Mouse (Mus musculus): ENCODE data around the gene Gm5767. TPM values are rescaled to one million over a fixed set of nuclear protein-coding genes. Genes with fewer than 3 reads are reported as not detected.
A peak's percentile ranks its signal among the peaks of the same experiment; 100 is the strongest.

Gene Gm5767
- polyA plus RNA-seq, 1 experiment from 2014 or later: not detected

DNA sequence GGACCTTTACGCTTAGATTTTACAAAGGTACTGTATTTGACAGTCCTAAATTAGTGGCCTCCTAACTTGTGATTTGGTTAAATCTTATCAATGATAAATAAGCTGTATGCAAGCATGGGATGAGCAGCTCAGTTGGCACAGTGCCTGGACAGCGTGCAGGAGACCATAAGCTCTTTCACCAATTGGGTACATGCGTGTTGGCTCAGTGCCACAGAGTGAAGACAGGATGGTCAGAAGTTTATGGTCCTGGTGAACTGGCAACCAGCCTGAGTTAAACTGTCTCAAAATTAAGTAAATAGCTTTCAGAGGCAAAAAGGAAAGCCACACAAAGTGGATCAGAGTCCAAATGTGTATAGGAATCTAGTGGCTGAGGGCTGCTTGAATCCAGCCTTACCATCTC lies 20.0 kb downstream of the Gm5767 start:
- H3K4me3 ChIP-seq (ENCODE audit: low read depth, low read length): no peak overlapping the region
- DNase-seq (ENCODE audit: low spot score): no peak
- WGBS: 98% methylated on average over 3 of the region's 3 CpGs
- H3K27me3 ChIP-seq (ENCODE audit: control insufficient read depth, insufficient read depth, low read length): no peaks in the 10 kb centered on the region
- peaks cover 45% of the 10 kb centered on the region for H3K36me3 ChIP-seq (ENCODE audit: control insufficient read depth, insufficient read depth, low read length)
- no peak overlapping the region for H3K27ac ChIP-seq (replicated peaks; ENCODE audit: low read depth, low read length)
- H3K9ac ChIP-seq (ENCODE audit: low read length): no peak overlapping the region
- no peaks in the 10 kb centered on the region for H3K4me1 ChIP-seq (ENCODE audit: control insufficient read depth, insufficient read depth, low read length)
- no peak for ATAC-seq (ENCODE audit: insufficient number of reproducible peaks, low FRiP score, low TSS enrichment, low read depth)
- no peaks in the 10 kb centered on the region for H3K9me3 ChIP-seq (ENCODE audit: control insufficient read depth, low read length)
- no peak overlapping the region for H3K4me2 ChIP-seq (ENCODE audit: low read depth, severe bottlenecking)

DNA sequence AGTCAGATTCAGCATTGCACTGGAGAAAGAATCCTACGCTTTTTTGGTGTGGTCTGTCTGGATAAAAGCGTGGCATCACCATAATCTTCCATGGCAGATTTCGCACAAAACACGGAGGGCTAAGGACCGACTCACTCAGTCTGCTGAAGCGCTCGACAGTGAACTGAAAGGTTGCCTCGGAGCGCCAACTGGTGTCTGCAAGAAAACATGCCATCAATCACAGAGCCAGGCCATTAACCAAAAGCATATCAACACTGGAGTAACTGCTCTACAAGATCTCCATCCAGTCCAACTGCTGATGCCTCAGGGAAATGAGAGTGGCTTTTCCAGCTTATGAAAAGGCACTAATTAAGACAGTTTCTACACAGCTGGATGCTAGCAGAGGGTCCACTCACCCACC lies 31.4 kb downstream of the Gm5767 start:
- Histone ChIP-seq H3K27me3 (ENCODE audit: control insufficient read depth, insufficient read depth, low read length) (no peaks in the 10 kb centered on the region), H3K9me3 (ENCODE audit: control insufficient read depth, low read length) (no peaks in the 10 kb centered on the region), H3K4me2 (ENCODE audit: low read depth, severe bottlenecking) (no peak overlapping the region), H3K36me3 (ENCODE audit: control insufficient read depth, insufficient read depth, low read length) (peaks cover 40% of the 10 kb centered on the region), H3K9ac (ENCODE audit: low read length) (no peak overlapping the region), H3K4me3 (ENCODE audit: low read depth, low read length) (no peak overlapping the region), H3K4me1 (ENCODE audit: control insufficient read depth, insufficient read depth, low read length) (no peaks in the 10 kb centered on the region), H3K27ac (replicated peaks; ENCODE audit: low read depth, low read length) (no peak overlapping the region)
- 87% methylated on average over 9 of the region's 9 CpGs for WGBS
- ATAC-seq (ENCODE audit: insufficient number of reproducible peaks, low FRiP score, low TSS enrichment, low read depth) (no peak), DNase-seq (ENCODE audit: low spot score) (no peak)

DNA sequence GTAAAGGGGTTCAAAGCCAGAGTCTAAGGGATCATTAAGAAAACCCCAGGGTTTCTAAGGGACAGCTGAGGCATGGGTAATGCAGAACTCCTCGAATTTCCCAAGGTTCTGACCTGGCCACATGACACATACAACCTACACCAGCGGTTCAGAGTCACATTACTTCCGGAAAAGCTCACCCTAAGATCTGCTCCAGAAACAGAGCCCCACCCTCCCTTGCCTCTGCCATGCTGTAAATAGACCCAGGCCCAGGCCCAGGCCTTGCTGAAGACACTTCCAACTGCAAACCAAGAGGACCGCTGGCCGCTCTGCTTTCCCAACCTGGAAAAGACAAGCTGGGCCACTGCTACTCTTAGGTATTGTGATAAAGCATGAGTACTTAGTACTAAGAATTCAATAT lies 34.3 kb downstream of the Gm5767 start:
- no peak for ATAC-seq (ENCODE audit: insufficient number of reproducible peaks, low FRiP score, low TSS enrichment, low read depth)
- Histone ChIP-seq H3K27me3 (ENCODE audit: control insufficient read depth, insufficient read depth, low read length) (no peaks in the 10 kb centered on the region), H3K4me2 (ENCODE audit: low read depth, severe bottlenecking) (no peak overlapping the region), H3K9ac (ENCODE audit: low read length) (no peak overlapping the region), H3K4me3 (ENCODE audit: low read depth, low read length) (no peak overlapping the region), H3K27ac (replicated peaks; ENCODE audit: low read depth, low read length) (no peak overlapping the region), H3K36me3 (ENCODE audit: control insufficient read depth, insufficient read depth, low read length) (peaks cover 24% of the 10 kb centered on the region), H3K9me3 (ENCODE audit: control insufficient read depth, low read length) (no peaks in the 10 kb centered on the region), H3K4me1 (ENCODE audit: control insufficient read depth, insufficient read depth, low read length) (no peaks in the 10 kb centered on the region)
- DNase-seq (ENCODE audit: low spot score): no peak
- 86% methylated on average over 5 of the region's 5 CpGs for WGBS

DNA sequence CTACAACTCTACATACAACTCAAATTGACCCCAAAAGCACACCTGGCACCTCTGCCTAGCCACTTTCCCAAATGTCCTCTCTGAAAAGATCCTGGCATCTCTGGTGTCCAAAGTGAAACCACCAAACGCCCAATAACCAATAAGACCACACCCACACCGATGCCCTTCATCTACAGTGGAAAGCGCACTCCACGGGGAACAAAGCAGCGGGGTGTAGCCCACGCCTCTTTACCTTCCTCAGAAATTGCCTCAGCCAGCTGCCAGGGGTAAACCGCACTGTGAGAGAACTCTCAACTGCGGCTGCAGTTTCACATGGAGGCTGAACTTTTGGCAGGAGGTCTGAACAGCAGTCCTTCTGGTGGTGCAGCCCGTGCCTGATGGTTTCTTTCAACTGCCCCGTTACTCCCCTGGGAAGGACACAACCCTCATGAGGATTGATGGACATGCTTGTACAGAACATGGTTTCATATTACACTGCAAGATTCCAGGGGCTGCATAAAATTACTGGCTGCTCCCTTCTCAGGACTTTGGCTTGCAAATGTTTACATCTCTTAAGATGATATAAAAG lies 35.0 kb downstream of the Gm5767 start:
- Histone ChIP-seq H3K27me3 (ENCODE audit: control insufficient read depth, insufficient read depth, low read length) (no peaks in the 10 kb centered on the region), H3K36me3 (ENCODE audit: control insufficient read depth, insufficient read depth, low read length) (peaks cover 18% of the 10 kb centered on the region), H3K27ac (replicated peaks; ENCODE audit: low read depth, low read length) (no peak overlapping the region), H3K4me2 (ENCODE audit: low read depth, severe bottlenecking) (no peak overlapping the region), H3K9ac (ENCODE audit: low read length) (no peak overlapping the region), H3K9me3 (ENCODE audit: control insufficient read depth, low read length) (no peaks in the 10 kb centered on the region), H3K4me3 (ENCODE audit: low read depth, low read length) (no peak overlapping the region), H3K4me1 (ENCODE audit: control insufficient read depth, insufficient read depth, low read length) (no peaks in the 10 kb centered on the region)
- 69% methylated on average over 10 of the region's 10 CpGs for WGBS
- ATAC-seq (ENCODE audit: insufficient number of reproducible peaks, low FRiP score, low TSS enrichment, low read depth): no peak
- DNase-seq (ENCODE audit: low spot score): peak; percentile 24

DNA sequence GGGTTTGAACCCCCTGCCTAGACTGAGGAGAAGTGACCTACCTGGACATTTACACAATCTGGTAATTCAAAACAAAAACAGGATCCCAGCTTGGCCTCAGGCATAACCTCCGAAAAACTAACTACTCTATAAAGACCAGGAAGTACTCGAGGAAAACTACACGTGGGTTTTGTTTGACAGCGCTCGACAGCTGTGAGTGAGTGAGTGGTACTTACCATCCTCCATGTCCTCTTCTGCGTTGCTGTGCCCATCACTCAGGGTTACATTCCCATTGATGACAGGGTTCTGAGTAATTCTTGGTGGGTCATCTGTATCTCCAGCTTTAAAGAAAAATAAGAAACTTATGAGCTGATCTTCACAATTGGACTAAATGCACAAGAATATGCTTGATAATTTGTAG lies 35.7 kb downstream of the Gm5767 start:
- Histone ChIP-seq H3K27ac (replicated peaks; ENCODE audit: low read depth, low read length) (no peak overlapping the region), H3K36me3 (ENCODE audit: control insufficient read depth, insufficient read depth, low read length) (peaks cover 17% of the 10 kb centered on the region)
- 69% methylated on average over 6 of the region's 6 CpGs for WGBS

DNA sequence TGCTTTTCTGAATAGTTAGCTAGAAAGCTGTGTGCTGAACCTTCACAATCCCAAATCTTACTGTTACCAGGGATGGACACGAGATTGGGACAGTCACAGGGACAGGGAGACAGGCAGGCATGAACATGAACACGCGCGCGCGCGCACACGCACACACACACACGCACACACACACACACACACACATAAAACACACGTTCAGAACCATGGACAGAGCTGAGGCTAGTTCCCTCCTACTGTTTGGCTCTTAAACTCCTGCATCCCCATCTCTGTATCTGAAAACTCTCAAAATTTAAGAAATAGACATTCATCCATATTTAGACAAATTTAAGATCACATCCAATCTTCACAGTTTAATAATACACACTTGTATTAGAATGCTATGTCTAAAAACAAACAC lies 37.2 kb downstream of the Gm5767 start:
- DNase-seq (ENCODE audit: low spot score) (peak; percentile 36), ATAC-seq (ENCODE audit: insufficient number of reproducible peaks, low FRiP score, low TSS enrichment, low read depth) (no peak)
- Histone ChIP-seq H3K27ac (replicated peaks; ENCODE audit: low read depth, low read length) (no peak overlapping the region), H3K36me3 (ENCODE audit: control insufficient read depth, insufficient read depth, low read length) (peaks cover 11% of the 10 kb centered on the region), H3K27me3 (ENCODE audit: control insufficient read depth, insufficient read depth, low read length) (no peaks in the 10 kb centered on the region), H3K4me3 (ENCODE audit: low read depth, low read length) (no peak overlapping the region), H3K4me1 (ENCODE audit: control insufficient read depth, insufficient read depth, low read length) (no peaks in the 10 kb centered on the region), H3K9me3 (ENCODE audit: control insufficient read depth, low read length) (no peaks in the 10 kb centered on the region), H3K4me2 (ENCODE audit: low read depth, severe bottlenecking) (no peak overlapping the region), H3K9ac (ENCODE audit: low read length) (no peak overlapping the region)
- 92% methylated on average over 10 of the region's 10 CpGs for WGBS

More for the DNA sequence above, 35.7 kb downstream of the Gm5767 start:
- Histone ChIP-seq H3K4me2 (ENCODE audit: low read depth, severe bottlenecking) (no peak overlapping the region), H3K4me1 (ENCODE audit: control insufficient read depth, insufficient read depth, low read length) (no peaks in the 10 kb centered on the region), H3K9ac (ENCODE audit: low read length) (no peak overlapping the region), H3K27me3 (ENCODE audit: control insufficient read depth, insufficient read depth, low read length) (no peaks in the 10 kb centered on the region), H3K4me3 (ENCODE audit: low read depth, low read length) (no peak overlapping the region), H3K9me3 (ENCODE audit: control insufficient read depth, low read length) (no peaks in the 10 kb centered on the region)
- no peak for DNase-seq (ENCODE audit: low spot score)
- no peak for ATAC-seq (ENCODE audit: insufficient number of reproducible peaks, low FRiP score, low TSS enrichment, low read depth)

GRCm38 (mm10) chr16:8720447-8720846 lies 39.9 kb downstream of the Gm5767 start:
- no peak overlapping the region for H3K4me2 ChIP-seq (ENCODE audit: low read depth, severe bottlenecking)
- no peaks in the 10 kb centered on the region for H3K4me1 ChIP-seq (ENCODE audit: control insufficient read depth, insufficient read depth, low read length)
- ATAC-seq (ENCODE audit: insufficient number of reproducible peaks, low FRiP score, low TSS enrichment, low read depth): no peak
- H3K4me3 ChIP-seq (ENCODE audit: low read depth, low read length): no peak overlapping the region
- no peak overlapping the region for H3K27ac ChIP-seq (replicated peaks; ENCODE audit: low read depth, low read length)
- no peak overlapping the region for H3K9ac ChIP-seq (ENCODE audit: low read length)
- H3K27me3 ChIP-seq (ENCODE audit: control insufficient read depth, insufficient read depth, low read length): no peaks in the 10 kb centered on the region
- peaks cover 3% of the 10 kb centered on the region for H3K36me3 ChIP-seq (ENCODE audit: control insufficient read depth, insufficient read depth, low read length)
- no peak for DNase-seq (ENCODE audit: low spot score)
- WGBS: 92% methylated on average over 4 of the region's 4 CpGs
- no peaks in the 10 kb centered on the region for H3K9me3 ChIP-seq (ENCODE audit: control insufficient read depth, low read length)

DNA sequence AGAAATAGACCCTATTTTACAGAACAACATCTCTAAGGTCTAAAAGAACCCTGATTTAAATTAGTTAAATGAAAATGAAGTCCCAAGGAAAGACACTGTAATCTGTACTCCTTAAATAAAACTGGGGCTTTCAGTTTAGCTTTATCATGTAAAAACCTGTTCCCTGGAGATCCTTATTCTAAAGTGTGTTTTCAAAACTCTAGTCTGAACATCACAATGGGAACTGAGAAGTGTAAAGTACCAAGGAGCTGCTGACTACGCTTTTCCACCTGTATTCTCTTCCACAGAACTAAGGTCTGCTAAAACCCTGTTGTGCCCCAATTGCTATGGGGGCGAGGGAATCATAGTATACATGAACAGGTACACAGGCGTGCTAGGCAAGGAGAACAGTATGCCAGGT lies 43.5 kb downstream of the Gm5767 start:
- Histone ChIP-seq H3K4me1 (ENCODE audit: control insufficient read depth, insufficient read depth, low read length) (no peaks in the 10 kb centered on the region), H3K36me3 (ENCODE audit: control insufficient read depth, insufficient read depth, low read length) (0 out of 2 replicates have a peak, but pooled peaks cover 2% of the 10 kb centered on the region), H3K9me3 (ENCODE audit: control insufficient read depth, low read length) (no peaks in the 10 kb centered on the region), H3K27ac (replicated peaks; ENCODE audit: low read depth, low read length) (no peak overlapping the region), H3K4me3 (ENCODE audit: low read depth, low read length) (no peak overlapping the region), H3K9ac (ENCODE audit: low read length) (no peak overlapping the region), H3K4me2 (ENCODE audit: low read depth, severe bottlenecking) (no peak overlapping the region), H3K27me3 (ENCODE audit: control insufficient read depth, insufficient read depth, low read length) (no peaks in the 10 kb centered on the region)
- 92% methylated on average over 3 of the region's 3 CpGs for WGBS
- no peak for DNase-seq (ENCODE audit: low spot score)
- no peak for ATAC-seq (ENCODE audit: insufficient number of reproducible peaks, low FRiP score, low TSS enrichment, low read depth)

- DNase-seq (ENCODE audit: low spot score) (no peak), ATAC-seq (ENCODE audit: insufficient number of reproducible peaks, low FRiP score, low TSS enrichment, low read depth) (no peak)
- Histone ChIP-seq H3K4me1 (ENCODE audit: control insufficient read depth, insufficient read depth, low read length) (no peaks in the 10 kb centered on the region), H3K4me2 (ENCODE audit: low read depth, severe bottlenecking) (no peak overlapping the region), H3K27me3 (ENCODE audit: control insufficient read depth, insufficient read depth, low read length) (no peaks in the 10 kb centered on the region), H3K36me3 (ENCODE audit: control insufficient read depth, insufficient read depth, low read length) (0 out of 2 replicates have a peak, but pooled peaks cover 2% of the 10 kb centered on the region), H3K27ac (replicated peaks; ENCODE audit: low read depth, low read length) (no peak overlapping the region), H3K9ac (ENCODE audit: low read length) (no peak overlapping the region), H3K4me3 (ENCODE audit: low read depth, low read length) (no peak overlapping the region), H3K9me3 (ENCODE audit: control insufficient read depth, low read length) (no peaks in the 10 kb centered on the region)
- 90% methylated on average over 2 of the region's 2 CpGs for WGBS
Measured at GRCm38 (mm10) chr16:8725807-8726206, 45.2 kb downstream of the Gm5767 start.

Measured in limb, embryonic 11.5 days (tissue).